Mouse (Mus musculus): ENCODE measurements around the gene Col6a1.

GRCm38 (mm10) chr10:76731621-76732239, 5.8 kb upstream of the Col6a1 start:
- TF ChIP-seq CTCF (IDR thresholded peaks at IDR 0.05; ENCODE audit: low read depth) (no peak), EP300 (IDR thresholded peaks at IDR 0.05; ENCODE audit: low read depth) (no peak)
